Mouse (Mus musculus): ENCODE measurements around the gene Cib4. TPM values are rescaled to one million over a fixed set of nuclear protein-coding genes. Genes with fewer than 3 reads are reported as not detected.

The Cib4 gene
- not detected in 2 replicates for polyA plus RNA-seq (2012; rRNA removed)

GRCm38 (mm10) chr5:30545698-30546097 lies at the start of gene Cib4:
TSS of gene Cib4 (minus strand) at chr5:30545836.
- TF ChIP-seq POLR2A (IDR thresholded peaks at IDR 0.05; ENCODE audit: borderline replicate concordance, extremely low read depth, insufficient read depth, insufficient read length, poor library complexity, severe bottlenecking), result no peak
- TF ChIP-seq CTCF (IDR thresholded peaks at IDR 0.05; ENCODE audit: borderline replicate concordance, extremely low read depth, insufficient read depth, insufficient read length), result no peak
- DNase-seq (ENCODE audit: low read depth), result no peak

- no peak for TF ChIP-seq CTCF (IDR thresholded peaks at IDR 0.05; ENCODE audit: borderline replicate concordance, extremely low read depth, insufficient read depth, insufficient read length)
- no peak for TF ChIP-seq POLR2A (IDR thresholded peaks at IDR 0.05; ENCODE audit: borderline replicate concordance, extremely low read depth, insufficient read depth, insufficient read length, poor library complexity, severe bottlenecking)
- no peak for DNase-seq (ENCODE audit: low read depth)
Measured at GRCm38 (mm10) chr5:30594953-30595560, 49.4 kb upstream of the Cib4 start.

GRCm38 (mm10) chr5:30593811-30594504 lies 48.3 kb upstream of the Cib4 start:
- DNase-seq (ENCODE audit: low read depth), result peak; percentile 35

GRCm38 (mm10) chr5:30593360-30593759 lies 47.7 kb upstream of the Cib4 start:
- TF ChIP-seq POLR2A (IDR thresholded peaks at IDR 0.05; ENCODE audit: borderline replicate concordance, extremely low read depth, insufficient read depth, insufficient read length, poor library complexity, severe bottlenecking), result no peak
- TF ChIP-seq CTCF (IDR thresholded peaks at IDR 0.05; ENCODE audit: borderline replicate concordance, extremely low read depth, insufficient read depth, insufficient read length), result no peak
- no peak for DNase-seq (ENCODE audit: low read depth)

More at GRCm38 (mm10) chr5:30593811-30594504, 48.3 kb upstream of the Cib4 start:
- TF ChIP-seq POLR2A (IDR thresholded peaks at IDR 0.05; ENCODE audit: borderline replicate concordance, extremely low read depth, insufficient read depth, insufficient read length, poor library complexity, severe bottlenecking) (no peak), CTCF (IDR thresholded peaks at IDR 0.05; ENCODE audit: borderline replicate concordance, extremely low read depth, insufficient read depth, insufficient read length) (no peak)

- TF ChIP-seq POLR2A (IDR thresholded peaks at IDR 0.05; ENCODE audit: borderline replicate concordance, extremely low read depth, insufficient read depth, insufficient read length, poor library complexity, severe bottlenecking) (no peak), CTCF (IDR thresholded peaks at IDR 0.05; ENCODE audit: borderline replicate concordance, extremely low read depth, insufficient read depth, insufficient read length) (no peak)
- DNase-seq (ENCODE audit: low read depth), result no peak
Measured at GRCm38 (mm10) chr5:30592279-30592980, 46.8 kb upstream of the Cib4 start.

- no peak for DNase-seq (ENCODE audit: low read depth)
- no peak for TF ChIP-seq POLR2A (IDR thresholded peaks at IDR 0.05; ENCODE audit: borderline replicate concordance, extremely low read depth, insufficient read depth, insufficient read length, poor library complexity, severe bottlenecking)
- no peak for TF ChIP-seq CTCF (IDR thresholded peaks at IDR 0.05; ENCODE audit: borderline replicate concordance, extremely low read depth, insufficient read depth, insufficient read length)
Measured at GRCm38 (mm10) chr5:30591786-30592185, 46.1 kb upstream of the Cib4 start.

- no peak for DNase-seq (ENCODE audit: low read depth)
- TF ChIP-seq POLR2A (IDR thresholded peaks at IDR 0.05; ENCODE audit: borderline replicate concordance, extremely low read depth, insufficient read depth, insufficient read length, poor library complexity, severe bottlenecking) (no peak), CTCF (IDR thresholded peaks at IDR 0.05; ENCODE audit: borderline replicate concordance, extremely low read depth, insufficient read depth, insufficient read length) (no peak)
Measured at GRCm38 (mm10) chr5:30591205-30591731, 45.6 kb upstream of the Cib4 start.

GRCm38 (mm10) chr5:30590231-30590630 lies 44.6 kb upstream of the Cib4 start:
- no peak for TF ChIP-seq POLR2A (IDR thresholded peaks at IDR 0.05; ENCODE audit: borderline replicate concordance, extremely low read depth, insufficient read depth, insufficient read length, poor library complexity, severe bottlenecking)
- no peak for TF ChIP-seq CTCF (IDR thresholded peaks at IDR 0.05; ENCODE audit: borderline replicate concordance, extremely low read depth, insufficient read depth, insufficient read length)
- no peak for DNase-seq (ENCODE audit: low read depth)

- no peak for TF ChIP-seq POLR2A (IDR thresholded peaks at IDR 0.05; ENCODE audit: borderline replicate concordance, extremely low read depth, insufficient read depth, insufficient read length, poor library complexity, severe bottlenecking)
- TF ChIP-seq CTCF (IDR thresholded peaks at IDR 0.05; ENCODE audit: borderline replicate concordance, extremely low read depth, insufficient read depth, insufficient read length), result no peak
Measured at GRCm38 (mm10) chr5:30589546-30589945, 43.9 kb upstream of the Cib4 start.

GRCm38 (mm10) chr5:30589069-30589468 lies 43.4 kb upstream of the Cib4 start:
- no peak for DNase-seq (ENCODE audit: low read depth)
- TF ChIP-seq CTCF (IDR thresholded peaks at IDR 0.05; ENCODE audit: borderline replicate concordance, extremely low read depth, insufficient read depth, insufficient read length) (no peak), POLR2A (IDR thresholded peaks at IDR 0.05; ENCODE audit: borderline replicate concordance, extremely low read depth, insufficient read depth, insufficient read length, poor library complexity, severe bottlenecking) (no peak)

More at GRCm38 (mm10) chr5:30589546-30589945, 43.9 kb upstream of the Cib4 start:
- no peak for DNase-seq (ENCODE audit: low read depth)

GRCm38 (mm10) chr5:30588301-30588968 lies 42.8 kb upstream of the Cib4 start:
- DNase-seq (ENCODE audit: low read depth), result peak; percentile 74
- TF ChIP-seq CTCF (IDR thresholded peaks at IDR 0.05; ENCODE audit: borderline replicate concordance, extremely low read depth, insufficient read depth, insufficient read length), result no peak
- no peak for TF ChIP-seq POLR2A (IDR thresholded peaks at IDR 0.05; ENCODE audit: borderline replicate concordance, extremely low read depth, insufficient read depth, insufficient read length, poor library complexity, severe bottlenecking)
